Mouse (Mus musculus) CD4-positive, CD25-positive, alpha-beta regulatory T cell, adult 2 months (primary cell): ENCODE measurements around the gene Zfp648.

Experiments
- DNase-seq: peaks from one replicate; pipeline ENCODE4 v3.0.0-alpha.2; 2012; ENCODE audit warnings: low read depth, low spot score

The Zfp648 gene

GRCm38 (mm10) chr1:154219991-154220390, 19.0 kb downstream of the Zfp648 start:
- no peak for DNase-seq

DNA sequence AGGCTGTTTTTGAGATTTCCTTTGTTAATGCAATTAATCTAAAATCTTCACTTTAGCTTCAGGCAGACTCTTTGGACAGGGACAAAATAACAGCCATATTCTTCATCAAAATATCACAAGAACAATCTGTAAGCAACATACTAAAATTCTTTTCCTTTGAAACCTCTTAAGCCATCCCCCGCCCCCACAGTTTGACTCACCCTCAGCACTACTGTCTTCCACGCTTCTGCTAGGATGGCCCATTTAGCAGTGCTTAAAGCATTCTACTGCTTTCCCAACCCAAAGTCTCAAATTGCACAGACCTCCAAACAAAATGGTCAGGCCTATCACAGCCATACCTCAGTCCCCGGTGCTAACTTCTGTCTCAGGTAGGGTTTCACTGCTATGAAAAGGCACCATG, 19.6 kb downstream of the Zfp648 start:
- DNase-seq = no peak

GRCm38 (mm10) chr1:154223807-154224207, 22.8 kb downstream of the Zfp648 start:
- DNase-seq = no peak

GRCm38 (mm10) chr1:154232594-154232993, 31.6 kb downstream of the Zfp648 start:
- no peak for DNase-seq

GRCm38 (mm10) chr1:154233033-154233432, 32.0 kb downstream of the Zfp648 start:
- no peak for DNase-seq

DNA sequence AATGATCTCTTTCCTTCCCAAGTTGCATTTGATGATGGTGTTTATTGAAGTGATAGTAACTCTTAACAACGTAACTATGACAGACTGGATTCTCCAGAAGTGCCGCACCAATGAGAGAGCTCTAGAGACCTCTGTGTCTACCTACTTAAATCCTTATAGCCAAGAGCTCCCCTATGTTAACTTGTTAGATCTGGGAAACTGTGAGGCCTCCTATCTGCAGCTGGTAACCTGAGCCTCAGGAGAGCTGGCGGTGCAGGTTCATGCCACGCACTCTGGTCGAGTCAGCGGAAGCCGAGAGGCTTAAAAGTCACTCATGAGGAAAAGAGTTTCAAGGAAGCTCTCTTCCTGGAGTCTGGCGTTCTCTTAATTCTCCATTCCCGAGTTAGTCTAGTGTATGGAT, 33.8 kb downstream of the Zfp648 start:
- no peak for DNase-seq

GRCm38 (mm10) chr1:154238876-154239275, 37.9 kb downstream of the Zfp648 start:
- no peak for DNase-seq

DNA sequence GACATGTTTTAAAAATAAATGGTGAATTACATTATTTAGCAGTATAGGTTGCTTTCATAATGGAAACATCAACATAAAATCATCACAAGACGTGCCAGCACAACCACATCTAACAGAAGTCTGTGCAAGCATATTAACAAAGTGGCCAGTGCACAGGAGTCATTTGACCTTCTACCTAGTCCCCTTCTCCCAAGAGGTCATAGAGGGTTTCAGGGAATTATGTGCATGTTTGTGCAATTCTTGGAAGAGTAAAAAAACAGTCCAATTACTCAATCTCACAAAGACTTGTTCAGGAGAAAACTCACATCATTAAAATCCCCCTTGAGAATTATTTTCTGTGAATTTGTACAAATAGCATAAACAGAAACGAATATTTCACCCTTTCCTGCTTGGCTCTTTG, 50.2 kb downstream of the Zfp648 start:
- no peak for DNase-seq

DNA sequence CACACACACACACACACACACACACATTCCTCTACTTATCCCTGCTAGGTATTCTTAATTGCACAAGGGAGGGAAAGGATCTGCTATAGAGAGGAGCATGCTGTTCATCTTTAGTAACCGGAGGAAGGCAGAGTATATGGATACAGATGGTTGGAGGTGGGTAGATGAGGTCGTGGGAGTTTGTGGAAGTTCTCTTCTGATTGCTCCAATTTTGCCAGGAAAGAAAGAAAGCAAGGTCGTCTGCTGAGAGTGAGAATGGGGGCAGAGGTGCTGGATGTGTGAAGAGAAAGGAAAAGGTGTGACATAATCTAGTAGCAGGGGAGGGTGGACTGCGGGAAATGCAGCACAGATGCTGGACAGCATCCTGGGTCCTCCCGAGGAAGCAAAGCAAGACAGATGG, 51.8 kb downstream of the Zfp648 start:
- DNase-seq = no peak
